Mouse (Mus musculus) ES-E14 (cell line): ENCODE data around the gene Zfp503. TPM values are rescaled to one million over a fixed set of nuclear protein-coding genes. Genes with fewer than 3 reads are reported as not detected.

Experiments used
- DNase-seq: peaks from one replicate; pipeline ENCODE4 v3.0.0-alpha.2; 2013; ENCODE audit warnings: low read depth, low spot score
- H3K27ac ChIP-seq: 2 replicates; pipeline ENCODE4 v1.5.1; 2012; ENCODE audit warnings: low read depth, mild to moderate bottlenecking, low read length, moderate library complexity, mixed read lengths; ENCODE audit not compliant: poor library complexity, insufficient read depth, severe bottlenecking
- H3K36me3 ChIP-seq: 2 replicates; pipeline ENCODE4 v1.6.1; 2012; ENCODE audit warnings: mild to moderate bottlenecking, low read length, moderate library complexity, mixed read lengths; ENCODE audit not compliant: control insufficient read depth, poor library complexity, insufficient read depth, severe bottlenecking
- H3K4me1 ChIP-seq, 2 experiments: fragments of 150-350 bp in 1 of 2; sonication (generic) in 1 of 2; 2 replicates each; pipeline ENCODE4 v1.6.1; 2012; ENCODE audit warnings: low read length in 2 of 2, mild to moderate bottlenecking in 1 of 2, mixed read lengths in 1 of 2; ENCODE audit not compliant: control insufficient read depth in 2 of 2, insufficient read depth in 2 of 2, poor library complexity in 1 of 2
- H3K4me3 ChIP-seq, 2 experiments: fragments of 150-350 bp in 1 of 2; sonication (generic) in 1 of 2; 2 replicates each; pipeline ENCODE4 v1.5.1; 2012; ENCODE audit warnings: low read length in 2 of 2, low read depth in 1 of 2, mild to moderate bottlenecking in 1 of 2, mixed read lengths in 1 of 2; ENCODE audit not compliant: insufficient read depth in 1 of 2, poor library complexity in 1 of 2, severe bottlenecking in 1 of 2
- H3K9ac ChIP-seq: 2 replicates; pipeline ENCODE4 v1.6.1; 2012; ENCODE audit warnings: low read depth, mild to moderate bottlenecking, low read length, mixed read lengths; ENCODE audit not compliant: poor library complexity, insufficient read depth, severe bottlenecking
- H3K9me3 ChIP-seq: fragments of 150-350 bp; sonication (generic); 2 replicates; pipeline ENCODE4 v1.6.1; 2012; ENCODE audit warnings: low read depth, mild to moderate bottlenecking, low read length; ENCODE audit not compliant: control insufficient read depth, insufficient read depth
- CHD2 ChIP-seq: IDR thresholded peaks from 2 replicates; pipeline ENCODE4 v1.6.1; 2014; ENCODE audit warnings: mild to moderate bottlenecking, low read depth, low read length, inconsistent platforms
- HCFC1 ChIP-seq: IDR thresholded peaks from 2 replicates; pipeline ENCODE4 v1.6.1; 2012; ENCODE audit warnings: low read length, inconsistent platforms, borderline replicate concordance; ENCODE audit not compliant: insufficient read depth
- MAFK ChIP-seq: IDR thresholded peaks from 2 replicates; pipeline ENCODE4 v1.6.1; 2014; ENCODE audit warnings: mild to moderate bottlenecking, low read depth, low read length, inconsistent platforms; ENCODE audit not compliant: insufficient read depth
- ZC3H11A ChIP-seq: IDR thresholded peaks from 2 replicates; pipeline ENCODE4 v1.6.1; 2012; ENCODE audit warnings: low read depth, mild to moderate bottlenecking, inconsistent platforms, low read length, borderline replicate concordance
- ZNF384 ChIP-seq: IDR thresholded peaks from 2 replicates; pipeline ENCODE4 v1.6.1; 2012; ENCODE audit warnings: low read depth, low read length, inconsistent platforms
- in situ Hi-C, 2 experiments: fragments of 600-800 bp; cut with MboI; formaldehyde crosslinking; loops; one replicate each; pipeline ENCODE4 v1.15.1; 2025; ENCODE audit warnings: low sequenced_read_pairs in 2 of 2, inconsistent platforms in 1 of 2; ENCODE audit not compliant: unreplicated experiment in 2 of 2
- total RNA-seq: library from RNA; depleted of rRNA; stranded (reverse); fragments of 300-350 nt; gene quantifications from 2 replicates; pipeline ENCODE4 v1.2.3, GENCODE M21; 2012; rRNA removed

The Zfp503 gene
- total RNA-seq = 0.21 and 1.2 TPM in 2 replicates

- Histone ChIP-seq H3K9me3 (no peaks in the 10 kb centered on the region), H3K36me3 (no peaks in the 10 kb centered on the region), H3K4me3 (peak within 1 kb of the TSS; percentile 41 to 57), H3K4me1 (peaks cover 0 to 18% of the 10 kb centered on the region in 2 experiments; a peak in 2 of 4 replicates), H3K27ac (no peak within 1 kb of the TSS), H3K9ac (no peak within 1 kb of the TSS)
- in situ Hi-C loops = loop anchor here (25.0 kb wide), 2 partner anchors 823 to 1423 kb away; no protein-coding TSS in a partner anchor
- no peak for DNase-seq
- no peak for TF ChIP-seq HCFC1
- TF ChIP-seq CHD2 = no peak
- TF ChIP-seq ZNF384 = no peak
- no peak for TF ChIP-seq ZC3H11A
- no peak for TF ChIP-seq MAFK
These were observed at the start of gene Zfp503 for GRCm38 (mm10) chr14:21989291-21989913. Gene Zfp503 (minus strand): TSS chr14:21989601.

- TF ChIP-seq MAFK (no peak), ZNF384 (no peak), CHD2 (no peak), ZC3H11A (no peak), HCFC1 (no peak)
- H3K27ac ChIP-seq = no peak overlapping the region
- no peak for DNase-seq
- in situ Hi-C loops = no loop called here
- no peaks in the 10 kb centered on the region for H3K36me3 ChIP-seq
- no peaks in the 10 kb centered on the region for H3K4me1 ChIP-seq
- H3K9me3 ChIP-seq = no peaks in the 10 kb centered on the region
- no peak overlapping the region for H3K9ac ChIP-seq
- H3K4me3 ChIP-seq = no peak overlapping the region
These were observed 48.2 kb upstream of the Zfp503 start for GRCm38 (mm10) chr14:22037498-22038131.

DNA sequence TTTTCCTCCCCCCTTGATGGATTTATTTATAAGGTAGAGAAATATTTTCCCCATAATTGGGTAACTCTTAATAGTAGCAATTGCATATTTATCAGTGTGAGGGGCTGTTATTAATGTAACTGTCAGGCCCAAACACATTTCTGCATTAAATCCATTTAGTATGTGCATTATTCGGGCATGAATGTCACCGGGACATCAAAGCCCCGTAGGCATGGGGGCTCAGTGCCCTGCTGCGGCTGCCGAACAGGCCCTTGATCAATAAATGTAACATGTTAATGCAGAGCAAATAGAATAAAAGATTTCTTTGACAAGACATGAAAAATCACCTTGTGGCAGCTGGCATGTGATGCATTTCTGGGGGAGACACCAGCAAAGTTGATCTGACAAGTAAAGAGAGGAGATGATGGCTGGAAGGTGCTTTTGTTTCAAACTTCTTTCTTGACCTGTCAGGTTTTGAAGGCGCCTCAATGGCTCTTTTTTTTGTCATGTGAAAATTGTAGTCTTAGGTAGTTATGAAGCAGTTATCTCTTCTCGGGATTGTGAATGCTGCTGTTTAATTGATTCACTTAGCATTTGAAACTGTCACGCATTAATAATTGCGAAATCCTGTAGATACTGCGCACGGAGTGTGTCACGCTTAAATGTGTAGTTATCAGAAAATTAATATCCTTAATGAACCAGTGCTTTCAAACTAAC is 47.5 kb upstream of the Zfp503 start:
- Histone ChIP-seq H3K9ac (no peak overlapping the region), H3K4me3 (no peak overlapping the region), H3K36me3 (no peaks in the 10 kb centered on the region), H3K9me3 (no peaks in the 10 kb centered on the region), H3K4me1 (no peaks in the 10 kb centered on the region), H3K27ac (no peak overlapping the region)
- DNase-seq = no peak
- TF ChIP-seq CHD2 (no peak), HCFC1 (no peak), MAFK (no peak), ZNF384 (no peak), ZC3H11A (no peak)
- in situ Hi-C loops = no loop called here

DNA sequence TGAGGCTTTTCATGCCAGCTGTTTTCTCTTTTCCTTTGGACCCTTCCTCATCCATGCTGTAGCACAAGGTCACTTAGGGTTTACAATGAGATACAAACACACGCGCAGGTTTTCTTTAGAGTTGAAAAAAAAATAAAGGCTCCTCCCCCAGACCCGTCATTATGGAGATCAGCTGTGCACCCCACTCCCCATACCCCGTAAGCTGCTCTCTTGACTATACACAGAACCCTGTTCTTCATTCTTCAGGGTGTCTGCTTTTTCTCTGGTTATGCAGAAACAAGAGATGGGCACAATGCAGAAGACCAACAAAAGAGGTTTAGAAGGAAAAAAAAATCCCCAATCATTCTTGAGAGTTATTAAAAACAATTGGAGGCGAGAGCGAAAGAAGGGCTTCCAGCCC is 46.9 kb upstream of the Zfp503 start:
- Histone ChIP-seq H3K36me3 (no peaks in the 10 kb centered on the region), H3K4me1 (no peaks in the 10 kb centered on the region), H3K27ac (no peak overlapping the region), H3K9ac (no peak overlapping the region), H3K4me3 (no peak overlapping the region), H3K9me3 (no peaks in the 10 kb centered on the region)
- TF ChIP-seq MAFK (no peak), CHD2 (no peak), ZC3H11A (no peak), ZNF384 (no peak), HCFC1 (no peak)
- in situ Hi-C loops = no loop called here
- no peak for DNase-seq
